Mouse (Mus musculus) lung, embryonic 16.5 days (tissue): ENCODE results near the gene Hoxa10. TPM values are rescaled to one million over a fixed set of nuclear protein-coding genes. Genes with fewer than 3 reads are reported as not detected.

Source experiments
- ATAC-seq: fragments of 200-750 bp; cut with Nextera tagmentation; 2 replicates; pipeline ENCODE4 v1.8.0; 2017; ENCODE audit warnings: low read depth, mild to moderate bottlenecking, moderate library complexity
- H3K27ac ChIP-seq: fragments of 300-500 bp; sonication (generic); 2 replicates; pipeline ENCODE4 v1.5.1; 2014; ENCODE audit warnings: mild to moderate bottlenecking, control low read depth, low read length
- H3K27me3 ChIP-seq: fragments of 300-500 bp; sonication (generic); 2 replicates; pipeline ENCODE4 v1.6.1; 2014; ENCODE audit warnings: low read depth, low read length, mixed read lengths; ENCODE audit not compliant: control insufficient read depth, insufficient read depth
- H3K36me3 ChIP-seq: fragments of 300-500 bp; sonication (generic); 2 replicates; pipeline ENCODE4 v1.6.1; 2014; ENCODE audit warnings: low read length; ENCODE audit not compliant: control insufficient read depth, insufficient read depth
- H3K4me1 ChIP-seq: fragments of 300-500 bp; sonication (generic); replicated peaks from 2 replicates; pipeline ENCODE4 v1.6.1; 2014; ENCODE audit warnings: low read length, mixed read lengths; ENCODE audit not compliant: control insufficient read depth, insufficient read depth
- H3K4me2 ChIP-seq: fragments of 300-500 bp; sonication (generic); 2 replicates; pipeline ENCODE4 v1.6.1; 2014; ENCODE audit warnings: low read depth, low read length, control low read depth
- H3K4me3 ChIP-seq: fragments of 300-500 bp; sonication (generic); 2 replicates; pipeline ENCODE4 v1.5.1; 2014; ENCODE audit warnings: mild to moderate bottlenecking, low read length, control low read depth
- H3K9ac ChIP-seq: fragments of 300-500 bp; sonication (generic); 2 replicates; pipeline ENCODE4 v1.6.1; 2014; ENCODE audit warnings: low read length, control low read depth
- H3K9me3 ChIP-seq: fragments of 300-500 bp; sonication (generic); 2 replicates; pipeline ENCODE4 v1.6.1; 2016; ENCODE audit warnings: low read length; ENCODE audit not compliant: control insufficient read depth
- WGBS: fragments of 180-500 bp; shearing (Covaris S2); extraction: QIAGEN DNeasy Blood & Tissue Kit; methylation state at CpG from one replicate; pipeline ENCODE4 v1.1.7; 2014; 5-methylcytosine and 5-hydroxymethylcytosine counted together
- polyA plus RNA-seq: library from polyadenylated mRNA; unstranded; fragments of >200 nt; fragmentation: Nextera tagmentation; extraction: Ambion mirVana; gene quantifications from 2 replicates; pipeline ENCODE4 v1.2.1, GENCODE M21; 2015

Hoxa10 gene
- polyA plus RNA-seq, 1 experiment from 2014 or later, result not detected

DNA sequence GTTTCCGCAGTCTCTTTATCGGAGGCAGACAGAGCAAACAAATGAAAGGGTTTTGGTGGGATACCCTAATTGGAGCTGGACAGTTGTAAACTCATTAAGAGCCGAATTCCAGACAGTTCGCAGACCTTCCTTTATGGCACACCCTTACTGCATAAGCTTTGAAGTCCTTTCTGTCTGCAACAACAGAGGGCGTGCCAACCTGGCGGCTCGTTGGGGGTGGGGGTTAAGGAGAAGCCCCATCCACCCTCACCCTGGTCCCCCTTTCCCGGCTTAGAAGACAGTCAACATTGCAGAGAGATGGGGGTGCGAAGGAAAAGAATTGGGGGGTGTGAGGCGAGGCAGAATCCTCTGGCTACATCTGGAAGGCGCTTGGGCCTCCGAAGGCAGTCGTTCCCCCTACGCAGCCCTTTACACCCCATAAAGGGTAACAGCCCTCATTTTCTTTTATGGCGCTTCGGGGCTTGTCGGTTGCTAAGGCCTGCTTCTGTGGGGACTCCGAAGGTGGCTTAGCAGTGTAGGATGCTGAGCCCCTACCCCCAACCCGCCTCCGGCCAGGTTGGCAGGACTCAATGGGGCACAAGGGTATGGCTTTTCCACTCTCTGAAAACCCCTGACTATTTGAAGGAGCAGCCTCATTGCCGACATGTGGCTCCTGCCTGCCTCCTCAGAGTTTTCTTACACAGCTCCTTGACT is 18.5 kb downstream of the Hoxa10 start:
- peak overlapping the region; percentile 69 for H3K4me3 ChIP-seq
- WGBS, result 22% methylated on average over 21 of the region's 21 CpGs
- no peaks in the 10 kb centered on the region for H3K36me3 ChIP-seq
- peaks cover 12% of the 10 kb centered on the region for H3K4me1 ChIP-seq
- H3K27ac ChIP-seq, result no peak overlapping the region
- no peak for ATAC-seq
- peak overlapping the region; percentile 97 for H3K4me2 ChIP-seq
- H3K9ac ChIP-seq, result peak overlapping the region; percentile 30; the same call in 1 of the 2 replicates
- H3K27me3 ChIP-seq, result peaks cover 93% of the 10 kb centered on the region
- H3K9me3 ChIP-seq, result no peaks in the 10 kb centered on the region

DNA sequence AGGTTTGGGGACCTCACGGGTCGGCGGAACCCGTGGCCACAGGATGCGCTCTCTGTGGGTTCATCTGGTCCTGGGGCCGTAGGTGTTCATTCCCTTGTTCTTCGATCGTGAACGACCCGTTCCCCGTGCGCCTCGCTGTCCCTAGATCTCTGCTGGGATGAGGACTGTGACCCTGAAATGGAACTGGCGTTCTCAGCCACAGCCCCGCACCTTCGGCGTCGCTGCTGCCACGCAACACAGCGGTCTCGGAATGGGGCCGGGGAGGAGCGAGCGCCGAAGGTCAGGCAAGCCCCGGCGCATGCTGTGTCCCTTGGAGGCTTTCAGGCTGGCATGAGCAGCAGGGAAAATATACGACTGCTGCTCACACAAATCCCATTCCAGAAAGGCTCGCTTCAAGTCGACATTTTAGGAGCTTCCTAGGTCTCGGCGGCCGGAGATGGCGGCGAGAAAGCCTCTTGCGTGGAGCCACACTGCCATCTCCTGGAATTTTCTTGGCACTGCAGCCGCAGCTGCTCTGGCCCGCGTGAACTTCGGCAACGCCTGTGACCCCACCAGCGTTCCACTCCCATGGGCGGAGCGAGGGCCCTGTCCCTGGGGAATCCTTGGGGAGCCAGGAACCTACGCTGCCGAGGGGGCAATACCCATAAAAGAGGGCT is 19.2 kb downstream of the Hoxa10 start, which contains the start of gene Hoxa7:
Gene Hoxa7 (minus strand): TSS at position 518 of the 656 bp plus-strand sequence.
- Histone ChIP-seq H3K36me3 (no peaks in the 10 kb centered on the region), H3K4me3 (peak within 1 kb of the TSS; percentile 69), H3K9ac (peak within 1 kb of the TSS; percentile 79), H3K4me2 (peak within 1 kb of the TSS; percentile 97), H3K4me1 (peaks cover 17% of the 10 kb centered on the region), H3K27ac (no peak within 1 kb of the TSS; the same call in 1 of the 2 replicates), H3K27me3 (peaks cover 93% of the 10 kb centered on the region), H3K9me3 (no peaks in the 10 kb centered on the region)
- ATAC-seq, result peak; percentile 59
- WGBS, result 2% methylated on average over 46 of the region's 46 CpGs

DNA sequence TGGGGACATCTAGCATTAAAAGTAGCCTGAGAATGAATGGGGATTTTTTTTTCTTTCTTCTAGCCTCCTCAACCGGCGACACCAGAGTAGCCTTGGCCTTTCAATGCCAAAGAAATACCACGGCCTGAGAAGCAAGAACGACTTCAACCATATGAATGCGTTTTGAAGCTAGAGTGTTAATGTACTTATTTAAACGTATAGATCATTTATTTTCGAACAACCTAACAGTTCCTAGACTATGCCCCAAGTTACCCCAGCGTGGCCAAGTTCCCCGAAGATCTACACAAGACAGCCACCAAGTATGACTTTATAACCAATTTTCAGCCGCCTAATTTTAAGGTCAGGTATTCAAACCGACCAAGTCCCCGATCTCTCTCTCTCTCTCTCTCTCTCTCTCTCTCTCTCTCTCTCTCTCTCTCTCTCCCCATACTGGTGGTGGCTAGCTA is 19.8 kb downstream of the Hoxa10 start:
- 26% methylated on average over 12 of the region's 12 CpGs for WGBS
- Histone ChIP-seq H3K27me3 (peaks cover 93% of the 10 kb centered on the region), H3K36me3 (no peaks in the 10 kb centered on the region), H3K4me1 (peaks cover 14% of the 10 kb centered on the region), H3K4me3 (peak overlapping the region; percentile 69), H3K4me2 (peak overlapping the region; percentile 97), H3K9me3 (no peaks in the 10 kb centered on the region), H3K9ac (peak overlapping the region; percentile 79), H3K27ac (no peak overlapping the region)
- no peak for ATAC-seq

DNA sequence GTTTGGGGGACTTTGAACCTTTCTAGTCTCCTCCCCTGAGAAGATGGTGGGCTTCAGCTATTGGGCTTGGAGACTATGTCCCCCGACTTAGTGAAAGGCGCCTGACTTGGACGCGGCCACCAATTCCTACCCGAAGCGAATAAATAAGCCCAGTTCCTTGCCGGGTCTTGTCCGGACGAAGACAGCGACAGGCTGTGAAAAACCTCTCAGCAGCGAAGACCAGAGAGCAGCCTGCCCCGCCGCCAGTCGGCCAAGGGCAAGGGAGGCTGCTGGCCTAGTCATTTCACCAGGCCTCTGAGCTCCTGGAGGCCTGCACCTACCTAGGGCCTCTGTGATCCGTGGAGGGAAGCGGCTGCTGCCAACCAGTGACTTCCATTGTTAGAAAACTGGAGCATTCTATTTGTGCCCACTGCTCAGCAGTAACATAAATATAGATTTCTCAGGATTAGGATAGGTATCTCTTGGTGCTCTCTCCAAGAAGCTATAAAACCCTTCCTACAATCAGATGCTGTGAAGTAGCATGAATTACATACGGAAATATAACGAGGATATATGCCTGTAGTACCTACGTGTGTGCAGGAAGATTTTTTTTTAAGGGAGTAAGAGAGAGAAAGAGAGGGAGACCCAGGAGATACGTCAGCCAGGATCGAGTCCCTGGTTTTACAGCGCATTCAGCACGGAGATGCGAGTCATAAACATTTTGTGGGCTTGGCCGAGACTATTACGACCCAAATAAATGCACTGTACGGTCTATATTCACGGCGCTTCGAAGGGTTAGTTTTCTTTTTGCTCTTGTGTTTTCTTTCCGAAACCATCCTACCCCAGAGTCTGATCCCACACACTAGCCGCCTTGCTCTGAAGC is 20.4 kb downstream of the Hoxa10 start:
- Histone ChIP-seq H3K27me3 (peaks cover 93% of the 10 kb centered on the region), H3K4me3 (no peak overlapping the region), H3K36me3 (no peaks in the 10 kb centered on the region), H3K4me2 (no peak overlapping the region), H3K9ac (no peak overlapping the region), H3K4me1 (peaks cover 12% of the 10 kb centered on the region), H3K9me3 (no peaks in the 10 kb centered on the region), H3K27ac (no peak overlapping the region)
- no peak for ATAC-seq
- 50% methylated on average over 32 of the region's 32 CpGs for WGBS

DNA sequence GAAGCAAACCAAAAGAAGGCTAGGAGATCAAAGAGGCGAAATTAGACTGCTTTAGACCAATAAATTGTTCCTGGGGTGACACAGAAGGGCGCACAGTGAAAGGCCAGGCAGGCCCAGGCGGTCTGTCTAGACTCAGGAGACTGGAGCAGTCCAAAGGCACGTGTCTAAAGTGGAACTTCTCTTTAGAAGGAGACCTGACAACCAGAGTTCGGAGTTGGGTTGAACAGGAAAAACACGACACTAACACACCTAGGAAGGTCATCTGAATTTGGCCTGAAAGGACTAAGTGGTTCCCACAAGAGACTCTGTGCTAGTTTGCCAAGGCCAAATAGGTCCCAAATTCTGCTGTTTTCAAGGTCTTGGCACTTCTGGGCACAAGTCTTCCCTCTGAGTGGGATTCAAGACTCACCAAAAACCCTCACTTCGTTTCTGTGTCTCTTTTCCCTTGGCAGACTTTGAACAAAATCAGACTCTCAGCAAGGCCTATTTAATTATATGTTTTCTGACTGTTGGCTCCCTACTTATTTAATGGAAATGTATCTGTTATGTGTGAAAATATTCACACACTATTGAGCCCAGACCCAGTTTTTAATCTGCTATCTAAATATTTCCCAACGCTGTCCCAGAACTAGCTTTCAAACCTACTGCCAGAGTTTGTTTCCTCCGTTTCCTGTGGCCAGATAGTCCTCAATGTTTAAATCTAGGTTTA is 21.3 kb downstream of the Hoxa10 start:
- Histone ChIP-seq H3K27ac (no peak overlapping the region), H3K9ac (no peak overlapping the region), H3K36me3 (no peaks in the 10 kb centered on the region), H3K4me1 (peaks cover 12% of the 10 kb centered on the region), H3K9me3 (no peaks in the 10 kb centered on the region), H3K4me2 (no peak overlapping the region), H3K4me3 (no peak overlapping the region), H3K27me3 (peaks cover 93% of the 10 kb centered on the region)
- 57% methylated on average over 9 of the region's 9 CpGs for WGBS
- no peak for ATAC-seq

DNA sequence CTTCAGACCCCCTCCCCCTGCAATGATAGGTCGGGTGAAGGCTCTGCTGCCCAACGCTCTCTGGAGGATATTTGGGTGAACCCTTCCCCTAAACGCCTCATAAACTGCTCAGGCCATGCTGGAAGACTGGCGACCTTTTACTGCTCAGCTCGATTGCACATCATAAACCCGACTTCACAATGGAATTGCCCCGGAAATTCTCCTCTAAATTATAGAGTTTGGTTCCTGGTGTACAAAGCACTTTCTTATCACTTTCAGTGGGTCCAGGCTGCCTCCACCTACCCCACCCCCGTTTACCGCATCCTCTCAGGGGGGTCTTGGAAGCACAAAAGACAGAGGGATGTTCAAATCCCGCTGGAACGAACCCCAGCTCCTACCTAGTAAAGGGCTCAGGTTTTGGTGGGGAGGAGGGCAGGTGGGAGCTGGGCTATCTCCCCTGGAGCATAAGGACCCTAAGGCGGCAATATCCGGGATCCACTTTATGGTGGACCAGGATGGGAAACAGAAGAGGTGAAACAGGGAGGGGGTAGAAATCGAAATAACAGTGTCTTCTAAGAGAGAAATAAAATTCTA is 21.9 kb downstream of the Hoxa10 start:
- Histone ChIP-seq H3K27ac (no peak overlapping the region), H3K27me3 (peaks cover 93% of the 10 kb centered on the region), H3K4me1 (peaks cover 12% of the 10 kb centered on the region), H3K4me3 (no peak overlapping the region), H3K9me3 (no peaks in the 10 kb centered on the region), H3K9ac (no peak overlapping the region), H3K36me3 (no peaks in the 10 kb centered on the region), H3K4me2 (no peak overlapping the region)
- WGBS, result 25% methylated on average over 14 of the region's 14 CpGs
- no peak for ATAC-seq

DNA sequence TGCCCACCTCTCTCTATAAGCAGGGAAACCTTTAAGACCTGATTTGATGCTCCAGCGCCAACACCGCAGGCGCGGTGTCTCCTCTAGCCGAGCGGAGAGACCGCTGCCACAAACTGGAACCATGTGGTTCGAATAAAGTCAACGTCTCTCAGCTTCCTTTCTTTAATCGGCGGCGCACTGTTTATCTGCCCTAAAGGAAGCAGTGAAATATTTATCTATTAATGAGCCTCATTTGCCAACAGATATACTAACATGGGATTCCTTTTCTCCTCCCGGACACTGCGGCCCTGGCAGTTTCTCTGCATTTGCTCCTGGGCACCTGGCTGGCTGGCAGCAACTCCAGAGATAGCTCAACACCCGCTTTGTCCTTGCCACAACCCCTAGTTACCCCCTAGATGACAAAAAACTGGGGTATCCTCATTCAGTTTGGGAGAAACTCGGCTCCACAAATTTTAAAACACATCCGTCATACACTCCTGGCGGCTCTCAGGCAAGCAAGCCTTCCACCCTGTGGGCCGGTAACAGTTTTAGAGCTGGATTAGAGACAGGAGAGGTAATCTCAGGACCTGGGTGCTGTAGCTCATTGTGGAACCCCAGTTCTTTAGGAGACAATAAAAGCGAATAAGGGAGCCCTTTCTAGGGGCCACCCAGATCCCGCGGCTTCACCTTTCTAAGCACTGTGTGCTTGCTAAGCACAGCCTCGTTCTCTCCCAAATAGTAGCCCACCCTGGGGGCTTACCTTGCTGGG is 22.6 kb downstream of the Hoxa10 start:
- H3K36me3 ChIP-seq, result no peaks in the 10 kb centered on the region
- ATAC-seq, result no peak; the same call in 1 of the 2 replicates
- peaks cover 93% of the 10 kb centered on the region for H3K27me3 ChIP-seq
- H3K9me3 ChIP-seq, result no peaks in the 10 kb centered on the region
- peak overlapping the region; percentile 51 for H3K9ac ChIP-seq
- peaks cover 12% of the 10 kb centered on the region for H3K4me1 ChIP-seq
- H3K4me3 ChIP-seq, result peak overlapping the region; percentile 54
- peak overlapping the region; percentile 62 for H3K4me2 ChIP-seq
- no peak overlapping the region for H3K27ac ChIP-seq
- WGBS, result 11% methylated on average over 23 of the region's 23 CpGs

DNA sequence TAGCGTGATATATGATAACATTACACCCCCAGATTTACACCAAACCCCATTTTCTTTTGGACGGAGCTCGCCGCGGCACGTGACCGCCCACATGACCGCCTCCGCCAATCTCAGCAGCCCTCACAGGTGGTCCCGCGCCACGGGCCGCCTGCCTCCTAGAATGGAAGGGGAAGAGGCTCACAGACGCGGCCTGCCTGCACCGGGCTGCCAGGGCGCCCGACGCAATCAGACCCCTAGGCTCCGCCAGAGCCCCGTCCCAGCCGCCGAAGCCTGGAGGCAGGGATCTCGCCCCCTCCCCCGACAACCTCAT is 23.2 kb downstream of the Hoxa10 start:
- Histone ChIP-seq H3K9me3 (no peaks in the 10 kb centered on the region), H3K27me3 (peaks cover 93% of the 10 kb centered on the region), H3K4me1 (peaks cover 12% of the 10 kb centered on the region), H3K36me3 (no peaks in the 10 kb centered on the region), H3K4me2 (peak overlapping the region; percentile 62), H3K9ac (peak overlapping the region; percentile 51), H3K4me3 (peak overlapping the region; percentile 54), H3K27ac (no peak overlapping the region)
- ATAC-seq, result peak; percentile 59
- 0% methylated on average over 25 of the region's 25 CpGs for WGBS
